Mouse (Mus musculus) cortical plate, adult 2 months (tissue): ENCODE results near the gene Olfr544. TPM values are rescaled to one million over a fixed set of nuclear protein-coding genes. Genes with fewer than 3 reads are reported as not detected.

Experiments used
- H3K27ac ChIP-seq: fragments of 200-500 bp; 2 replicates; pipeline ENCODE4 v1.5.1; 2012; ENCODE audit warnings: low read length, control low read depth, inconsistent platforms; ENCODE audit not compliant: insufficient read depth
- H3K4me1 ChIP-seq: fragments of 200-500 bp; 2 replicates; pipeline ENCODE4 v1.6.1; 2011; ENCODE audit warnings: low read length; ENCODE audit not compliant: control insufficient read depth, insufficient read depth
- H3K4me3 ChIP-seq: fragments of 200-500 bp; 2 replicates; pipeline ENCODE4 v1.5.1; 2011; ENCODE audit warnings: mild to moderate bottlenecking, low read length, control low read depth; ENCODE audit not compliant: insufficient read depth
- CTCF ChIP-seq: fragments of 200-500 bp; IDR thresholded peaks from 2 replicates; pipeline ENCODE4 v1.5.1; 2011; ENCODE audit warnings: mild to moderate bottlenecking, control low read depth, low read length; ENCODE audit not compliant: insufficient read depth; ENCODE audit errors: extremely low read depth
- POLR2A ChIP-seq: fragments of 200-500 bp; IDR thresholded peaks from 2 replicates; pipeline ENCODE4 v1.6.1; 2011; ENCODE audit warnings: mild to moderate bottlenecking, low read length, control low read depth; ENCODE audit not compliant: insufficient read depth; ENCODE audit errors: extremely low read depth
- polyA plus RNA-seq: library from polyadenylated mRNA; depleted of rRNA; stranded (reverse); fragments of >200 nt; gene quantifications from 2 replicates; pipeline ENCODE4 v1.2.3, GENCODE M21; 2012

The Olfr544 gene
- polyA plus RNA-seq, 1 experiment, result not detected

- H3K27ac ChIP-seq, result no peak overlapping the region
- H3K4me1 ChIP-seq, result no peaks in the 10 kb centered on the region
- H3K4me3 ChIP-seq, result no peak overlapping the region
- TF ChIP-seq POLR2A, result no peak
- TF ChIP-seq CTCF, result no peak
Measured at GRCm38 (mm10) chr7:102478926-102479325, 9.2 kb downstream of the Olfr544 start.

GRCm38 (mm10) chr7:102478425-102478824, 9.7 kb downstream of the Olfr544 start:
- no peak for TF ChIP-seq POLR2A
- no peak for TF ChIP-seq CTCF

GRCm38 (mm10) chr7:102477377-102477776, 10.7 kb downstream of the Olfr544 start:
- TF ChIP-seq CTCF (no peak), POLR2A (no peak)
- no peak overlapping the region for H3K4me3 ChIP-seq
- no peak overlapping the region for H3K27ac ChIP-seq
- H3K4me1 ChIP-seq, result no peaks in the 10 kb centered on the region

More at GRCm38 (mm10) chr7:102478425-102478824, 9.7 kb downstream of the Olfr544 start:
- H3K4me1 ChIP-seq, result no peaks in the 10 kb centered on the region
- no peak overlapping the region for H3K4me3 ChIP-seq
- H3K27ac ChIP-seq, result no peak overlapping the region

GRCm38 (mm10) chr7:102476601-102477000, 11.5 kb downstream of the Olfr544 start:
- Histone ChIP-seq H3K4me1 (no peaks in the 10 kb centered on the region), H3K4me3 (no peak overlapping the region), H3K27ac (no peak overlapping the region)
- TF ChIP-seq POLR2A (no peak), CTCF (no peak)

GRCm38 (mm10) chr7:102472675-102473074, 15.4 kb downstream of the Olfr544 start:
- Histone ChIP-seq H3K27ac (no peak overlapping the region), H3K4me1 (no peaks in the 10 kb centered on the region), H3K4me3 (no peak overlapping the region)
- TF ChIP-seq CTCF (no peak), POLR2A (no peak)

GRCm38 (mm10) chr7:102467566-102467965, 20.5 kb downstream of the Olfr544 start:
- Histone ChIP-seq H3K4me3 (no peak overlapping the region), H3K27ac (no peak overlapping the region), H3K4me1 (no peaks in the 10 kb centered on the region)
- no peak for TF ChIP-seq POLR2A
- no peak for TF ChIP-seq CTCF

GRCm38 (mm10) chr7:102458618-102459380, 29.3 kb downstream of the Olfr544 start:
- Histone ChIP-seq H3K27ac (no peak overlapping the region), H3K4me1 (no peaks in the 10 kb centered on the region), H3K4me3 (no peak overlapping the region)
- TF ChIP-seq POLR2A, result no peak
- TF ChIP-seq CTCF, result no peak

- no peak overlapping the region for H3K4me3 ChIP-seq
- TF ChIP-seq CTCF (no peak), POLR2A (no peak)
- no peaks in the 10 kb centered on the region for H3K4me1 ChIP-seq
- no peak overlapping the region for H3K27ac ChIP-seq
Measured at GRCm38 (mm10) chr7:102446438-102446837, 41.7 kb downstream of the Olfr544 start.

- TF ChIP-seq POLR2A (no peak), CTCF (no peak)
Measured at GRCm38 (mm10) chr7:102444301-102444700, 43.8 kb downstream of the Olfr544 start.

GRCm38 (mm10) chr7:102442432-102442831, 45.7 kb downstream of the Olfr544 start:
- Histone ChIP-seq H3K4me1 (no peaks in the 10 kb centered on the region), H3K27ac (no peak overlapping the region), H3K4me3 (peak overlapping the region; percentile 53; the same call in 1 of the 2 replicates)
- no peak for TF ChIP-seq POLR2A
- no peak for TF ChIP-seq CTCF

More at GRCm38 (mm10) chr7:102444301-102444700, 43.8 kb downstream of the Olfr544 start:
- no peak overlapping the region for H3K4me3 ChIP-seq
- H3K4me1 ChIP-seq, result no peaks in the 10 kb centered on the region
- H3K27ac ChIP-seq, result no peak overlapping the region
